Mouse (Mus musculus) liver, embryonic 15.5 days (tissue): ENCODE data around the gene Svip. TPM values are rescaled to one million over a fixed set of nuclear protein-coding genes. Genes with fewer than 3 reads are reported as not detected.

Experiments
- ATAC-seq: fragments of 200-750 bp; cut with Nextera tagmentation; 2 replicates; pipeline ENCODE4 v1.8.0; 2017; ENCODE audit warnings: moderate number of reproducible peaks, mild to moderate bottlenecking, moderate library complexity; ENCODE audit not compliant: insufficient read depth
- H3K27ac ChIP-seq: fragments of 300-500 bp; sonication (generic); replicated peaks from 2 replicates; pipeline ENCODE4 v1.5.1; 2015; ENCODE audit warnings: mild to moderate bottlenecking, inconsistent platforms
- H3K27me3 ChIP-seq: fragments of 300-500 bp; sonication (generic); 2 replicates; pipeline ENCODE4 v1.6.1; 2015; ENCODE audit warnings: mild to moderate bottlenecking, inconsistent platforms
- H3K36me3 ChIP-seq: fragments of 300-500 bp; sonication (generic); replicated peaks from 2 replicates; pipeline ENCODE4 v1.6.1; 2015; ENCODE audit warnings: moderate library complexity, mild to moderate bottlenecking, inconsistent platforms
- H3K4me1 ChIP-seq: fragments of 300-500 bp; sonication (generic); replicated peaks from 2 replicates; pipeline ENCODE4 v1.6.1; 2015; ENCODE audit warnings: inconsistent platforms
- H3K4me2 ChIP-seq: fragments of 300-500 bp; sonication (generic); 2 replicates; pipeline ENCODE4 v1.6.1; 2015; ENCODE audit warnings: moderate library complexity, mild to moderate bottlenecking, inconsistent platforms
- H3K4me3 ChIP-seq: fragments of 300-500 bp; sonication (generic); replicated peaks from 2 replicates; pipeline ENCODE4 v1.5.1; 2015; ENCODE audit warnings: mild to moderate bottlenecking, inconsistent platforms
- H3K9ac ChIP-seq: fragments of 300-500 bp; sonication (generic); 2 replicates; pipeline ENCODE4 v1.6.1; 2015; ENCODE audit warnings: moderate library complexity, mild to moderate bottlenecking, inconsistent platforms
- H3K9me3 ChIP-seq: fragments of 300-500 bp; sonication (generic); replicated peaks from 2 replicates; pipeline ENCODE4 v1.6.1; 2016; ENCODE audit warnings: inconsistent platforms
- WGBS: fragments of 180-500 bp; shearing (Covaris S2); methylation state at CpG from one replicate; pipeline ENCODE4 v1.1.7; 2015; ENCODE audit warnings: mixed read lengths; ENCODE audit not compliant: insufficient replicate concordance; 5-methylcytosine and 5-hydroxymethylcytosine counted together
- polyA plus RNA-seq: library from polyadenylated mRNA; unstranded; fragments of >200 nt; fragmentation: Nextera tagmentation; extraction: Ambion mirVana; gene quantifications from 2 replicates; pipeline ENCODE4 v1.2.1, GENCODE M21; 2015

Gene Svip
- polyA plus RNA-seq, 1 experiment from 2014 or later: 19.8 TPM

- no peak overlapping the region for H3K27ac ChIP-seq
- peaks cover 62% of the 10 kb centered on the region for H3K4me1 ChIP-seq
- WGBS: 58% methylated on average over 6 of the region's 6 CpGs
- no peaks in the 10 kb centered on the region for H3K36me3 ChIP-seq
- ATAC-seq: no peak
- H3K9ac ChIP-seq: no peak overlapping the region
- no peaks in the 10 kb centered on the region for H3K9me3 ChIP-seq
- H3K27me3 ChIP-seq: no peaks in the 10 kb centered on the region
- no peak overlapping the region for H3K4me3 ChIP-seq
- no peak overlapping the region for H3K4me2 ChIP-seq
Measured at GRCm38 (mm10) chr7:51985763-51986162, 20.1 kb downstream of the Svip start.

GRCm38 (mm10) chr7:51982303-51982702, 23.5 kb downstream of the Svip start:
- 15% methylated on average over 1 of the region's 1 CpGs for WGBS
- peak overlapping the region; percentile 24; the same call in 1 of the 2 replicates for H3K27ac ChIP-seq
- H3K36me3 ChIP-seq: no peaks in the 10 kb centered on the region
- no peaks in the 10 kb centered on the region for H3K27me3 ChIP-seq
- H3K9ac ChIP-seq: no peak overlapping the region
- peak overlapping the region; percentile 37 for H3K4me2 ChIP-seq
- peaks cover 32% of the 10 kb centered on the region for H3K4me1 ChIP-seq
- no peaks in the 10 kb centered on the region for H3K9me3 ChIP-seq
- no peak overlapping the region for H3K4me3 ChIP-seq
- ATAC-seq: peak; percentile 70

- H3K36me3 ChIP-seq: no peaks in the 10 kb centered on the region
- ATAC-seq: no peak
- no peak overlapping the region for H3K4me3 ChIP-seq
- H3K9ac ChIP-seq: no peak overlapping the region
- no peak overlapping the region for H3K4me2 ChIP-seq
- no peaks in the 10 kb centered on the region for H3K27me3 ChIP-seq
- WGBS: 36% methylated on average over 5 of the region's 5 CpGs
- no peaks in the 10 kb centered on the region for H3K9me3 ChIP-seq
- no peak overlapping the region for H3K27ac ChIP-seq
- peaks cover 33% of the 10 kb centered on the region for H3K4me1 ChIP-seq
Measured at GRCm38 (mm10) chr7:51979271-51979670, 26.5 kb downstream of the Svip start.

- Histone ChIP-seq H3K4me2 (no peak overlapping the region), H3K9me3 (no peaks in the 10 kb centered on the region), H3K9ac (no peak overlapping the region), H3K27ac (no peak overlapping the region), H3K27me3 (no peaks in the 10 kb centered on the region), H3K36me3 (no peaks in the 10 kb centered on the region), H3K4me1 (peaks cover 7% of the 10 kb centered on the region), H3K4me3 (no peak overlapping the region)
- peak; percentile 57; the same call in 1 of the 2 replicates for ATAC-seq
- WGBS: 36% methylated on average over 6 of the region's 6 CpGs
Measured at GRCm38 (mm10) chr7:51975181-51975580, 30.6 kb downstream of the Svip start.

- Histone ChIP-seq H3K36me3 (no peaks in the 10 kb centered on the region), H3K4me3 (no peak overlapping the region), H3K4me2 (no peak overlapping the region), H3K9me3 (no peaks in the 10 kb centered on the region), H3K4me1 (peaks cover 7% of the 10 kb centered on the region), H3K27me3 (no peaks in the 10 kb centered on the region), H3K9ac (no peak overlapping the region), H3K27ac (no peak overlapping the region)
- WGBS: 62% methylated on average over 2 of the region's 2 CpGs
- ATAC-seq: no peak
Measured at GRCm38 (mm10) chr7:51973526-51973925, 32.3 kb downstream of the Svip start.

- ATAC-seq: no peak
- Histone ChIP-seq H3K4me2 (no peak overlapping the region), H3K9me3 (no peaks in the 10 kb centered on the region), H3K36me3 (no peaks in the 10 kb centered on the region), H3K27ac (no peak overlapping the region), H3K9ac (no peak overlapping the region), H3K4me1 (peaks cover 7% of the 10 kb centered on the region), H3K27me3 (no peaks in the 10 kb centered on the region), H3K4me3 (no peak overlapping the region)
- WGBS: 63% methylated on average over 5 of the region's 5 CpGs
Measured at GRCm38 (mm10) chr7:51973091-51973490, 32.7 kb downstream of the Svip start.

GRCm38 (mm10) chr7:51972252-51972855, 33.5 kb downstream of the Svip start:
- no peak for ATAC-seq

GRCm38 (mm10) chr7:51969379-51969778, 36.4 kb downstream of the Svip start:
- no peak overlapping the region for H3K4me2 ChIP-seq
- no peaks in the 10 kb centered on the region for H3K4me1 ChIP-seq
- H3K4me3 ChIP-seq: no peak overlapping the region
- H3K36me3 ChIP-seq: no peaks in the 10 kb centered on the region
- no peaks in the 10 kb centered on the region for H3K9me3 ChIP-seq
- no peak overlapping the region for H3K27ac ChIP-seq
- no peak overlapping the region for H3K9ac ChIP-seq
- no peak for ATAC-seq
- no peaks in the 10 kb centered on the region for H3K27me3 ChIP-seq

More at GRCm38 (mm10) chr7:51972252-51972855, 33.5 kb downstream of the Svip start:
- Histone ChIP-seq H3K9ac (no peak overlapping the region), H3K27ac (no peak overlapping the region), H3K4me3 (no peak overlapping the region), H3K4me1 (peaks cover 7% of the 10 kb centered on the region), H3K36me3 (no peaks in the 10 kb centered on the region), H3K27me3 (no peaks in the 10 kb centered on the region), H3K9me3 (no peaks in the 10 kb centered on the region), H3K4me2 (no peak overlapping the region)
- WGBS: 28% methylated on average over 6 of the region's 6 CpGs

GRCm38 (mm10) chr7:51967581-51967980, 38.2 kb downstream of the Svip start:
- no peak overlapping the region for H3K4me2 ChIP-seq
- H3K27ac ChIP-seq: no peak overlapping the region
- H3K9ac ChIP-seq: no peak overlapping the region
- H3K36me3 ChIP-seq: no peaks in the 10 kb centered on the region
- no peaks in the 10 kb centered on the region for H3K27me3 ChIP-seq
- H3K4me1 ChIP-seq: no peaks in the 10 kb centered on the region
- no peak overlapping the region for H3K4me3 ChIP-seq
- WGBS: 52% methylated on average over 4 of the region's 4 CpGs
- ATAC-seq: no peak
- H3K9me3 ChIP-seq: no peaks in the 10 kb centered on the region

GRCm38 (mm10) chr7:51964681-51965080, 41.1 kb downstream of the Svip start:
- no peak overlapping the region for H3K27ac ChIP-seq
- no peak overlapping the region for H3K9ac ChIP-seq
- H3K4me1 ChIP-seq: no peaks in the 10 kb centered on the region
- no peak for ATAC-seq
- 71% methylated on average over 7 of the region's 7 CpGs for WGBS
- no peak overlapping the region for H3K4me3 ChIP-seq
- no peaks in the 10 kb centered on the region for H3K9me3 ChIP-seq
- H3K4me2 ChIP-seq: no peak overlapping the region
- H3K36me3 ChIP-seq: no peaks in the 10 kb centered on the region
- H3K27me3 ChIP-seq: no peaks in the 10 kb centered on the region

- Histone ChIP-seq H3K4me2 (no peak overlapping the region), H3K4me3 (no peak overlapping the region), H3K27ac (no peak overlapping the region), H3K9me3 (no peaks in the 10 kb centered on the region), H3K36me3 (no peaks in the 10 kb centered on the region), H3K4me1 (no peaks in the 10 kb centered on the region), H3K9ac (no peak overlapping the region), H3K27me3 (no peaks in the 10 kb centered on the region)
- ATAC-seq: no peak
- 67% methylated on average over 10 of the region's 10 CpGs for WGBS
Measured at GRCm38 (mm10) chr7:51962219-51962952, 43.4 kb downstream of the Svip start.
